Mouse (Mus musculus) myocyte (in vitro differentiated cells): ENCODE results near the gene Synpo2. TPM values are rescaled to one million over a fixed set of nuclear protein-coding genes. Genes with fewer than 3 reads are reported as not detected.

Source experiments
- H3K27me3 ChIP-seq: one replicate; pipeline ENCODE4 v1.6.1; 2011; ENCODE audit not compliant: control insufficient read depth, insufficient read depth, insufficient read length
- H3K36me3 ChIP-seq: one replicate; pipeline ENCODE4 v1.6.1; 2011; ENCODE audit not compliant: control insufficient read depth, insufficient read depth
- H3K4me2 ChIP-seq: one replicate; pipeline ENCODE4 v1.6.1; 2011; ENCODE audit warnings: low read depth, control low read depth
- H3K4me3 ChIP-seq: one replicate; pipeline ENCODE4 v1.5.1; 2011; ENCODE audit warnings: mild to moderate bottlenecking, control low read depth, moderate library complexity
- H3K79me2 ChIP-seq: one replicate; pipeline ENCODE4 v1.6.1; 2011; ENCODE audit not compliant: control insufficient read depth, insufficient read depth
- H3ac ChIP-seq: one replicate; pipeline ENCODE4 v1.6.1; 2011; ENCODE audit not compliant: control insufficient read depth, insufficient read length
- CEBPB ChIP-seq: IDR thresholded peaks from 2 replicates; pipeline ENCODE4 v1.6.1; 2011; ENCODE audit warnings: mild to moderate bottlenecking, moderate library complexity; ENCODE audit not compliant: poor library complexity, insufficient read depth, severe bottlenecking
- E2F4 ChIP-seq: IDR thresholded peaks from one replicate; pipeline ENCODE4 v1.6.1; 2011; ENCODE audit warnings: mild to moderate bottlenecking, control low read depth, moderate library complexity; ENCODE audit not compliant: insufficient read depth
- MAX ChIP-seq: IDR thresholded peaks from one replicate; pipeline ENCODE4 v1.6.1; 2011; ENCODE audit warnings: low read depth, mild to moderate bottlenecking, control low read depth
- MYOD1 ChIP-seq, 3 experiments: IDR thresholded peaks; one replicate each; pipeline ENCODE4 v1.6.1; 2011; ENCODE audit warnings: control low read depth in 2 of 3, low read depth in 2 of 3, mild to moderate bottlenecking in 2 of 3, moderate library complexity in 1 of 3; ENCODE audit not compliant: insufficient read length in 2 of 3, control insufficient read depth in 1 of 3
- MYOG ChIP-seq, 3 experiments: IDR thresholded peaks; one replicate each; pipeline ENCODE4 v1.6.1; 2011; ENCODE audit warnings: control low read depth in 2 of 3, low read depth in 2 of 3, mild to moderate bottlenecking in 2 of 3; ENCODE audit not compliant: insufficient read length in 2 of 3, control insufficient read depth in 1 of 3, insufficient read depth in 1 of 3
- POLR2A ChIP-seq: IDR thresholded peaks from one replicate; pipeline ENCODE4 v1.6.1; 2011; ENCODE audit warnings: low read depth, mild to moderate bottlenecking, control low read depth, moderate library complexity; ENCODE audit not compliant: insufficient read length
- POLR2AphosphoS2 ChIP-seq: IDR thresholded peaks from one replicate; pipeline ENCODE4 v1.6.1; 2011; ENCODE audit warnings: low read depth, control low read depth; ENCODE audit not compliant: insufficient read length
- REST ChIP-seq: IDR thresholded peaks from one replicate; pipeline ENCODE4 v1.6.1; 2011; ENCODE audit warnings: mild to moderate bottlenecking, control low read depth, moderate library complexity; ENCODE audit not compliant: insufficient read depth, insufficient read length
- SRF ChIP-seq: IDR thresholded peaks from one replicate; pipeline ENCODE4 v1.6.1; 2011; ENCODE audit warnings: low read depth; ENCODE audit not compliant: control insufficient read depth, insufficient read length
- TCF12 ChIP-seq: IDR thresholded peaks from one replicate; pipeline ENCODE4 v1.6.1; 2011; ENCODE audit warnings: mild to moderate bottlenecking, control low read depth; ENCODE audit not compliant: poor library complexity, insufficient read depth, severe bottlenecking
- TCF3 ChIP-seq: IDR thresholded peaks from one replicate; pipeline ENCODE4 v1.6.1; 2011; ENCODE audit warnings: low read depth, control low read depth; ENCODE audit not compliant: insufficient read length
- USF1 ChIP-seq: IDR thresholded peaks from one replicate; pipeline ENCODE4 v1.6.1; 2011; ENCODE audit warnings: low read depth, mild to moderate bottlenecking, control low read depth, moderate library complexity
- polyA plus RNA-seq: library from polyadenylated mRNA; unstranded; fragments of >200 nt; fragmentation: generic; extraction: Trizol; gene quantifications from one replicate; pipeline ENCODE4 v1.2.1, GENCODE M21; 2012; ENCODE audit warnings: missing spikeins

Synpo2 gene
- polyA plus RNA-seq, 1 experiment: 24.4 TPM

DNA sequence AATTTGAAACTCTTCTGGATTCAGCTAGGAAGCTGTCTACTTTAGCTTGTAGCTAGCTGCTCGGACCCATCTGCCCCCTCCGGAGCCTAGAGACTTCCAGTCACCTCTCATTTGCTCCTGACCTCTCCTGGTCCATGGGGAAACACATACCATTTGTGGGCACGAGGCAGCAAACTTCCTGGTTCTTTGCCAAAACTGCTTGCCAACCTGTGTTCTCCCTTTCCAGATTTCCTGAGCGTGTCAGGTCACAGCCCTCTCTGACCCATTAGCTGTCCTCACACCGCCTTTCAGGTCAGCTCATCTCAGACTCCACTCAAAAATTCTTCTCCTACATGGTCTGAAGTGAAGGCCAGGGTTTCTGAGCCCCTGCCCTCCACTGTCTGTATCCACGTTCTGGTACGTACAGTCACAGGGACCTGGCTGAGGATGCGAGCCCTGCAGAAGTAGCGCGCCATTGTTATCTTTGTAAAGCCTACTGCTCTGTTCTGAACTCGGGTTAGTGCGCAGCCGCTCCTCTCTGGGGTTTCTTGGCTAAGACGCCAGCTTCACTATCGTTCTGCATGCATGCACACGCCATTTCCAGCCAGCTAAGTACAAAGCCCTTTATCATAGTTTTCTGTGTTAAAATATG is 150.0 kb downstream of the Synpo2 start:
- TF ChIP-seq TCF3 (no peak), REST (no peak), CEBPB (no peak), POLR2AphosphoS2 (no peak), MYOG (IDR thresholded peaks at IDR 0.05; ENCODE audit: control insufficient read depth in 1 of 3, insufficient read depth in 1 of 3, insufficient read length in 2 of 3, low read depth in 2 of 3) (no peak), TCF12 (no peak), MAX (no peak), E2F4 (no peak)
- Histone ChIP-seq H3K4me3 (no peak overlapping the region), H3ac (no peak overlapping the region), H3K27me3 (no peaks in the 10 kb centered on the region), H3K4me2 (no peak overlapping the region), H3K36me3 (no peaks in the 10 kb centered on the region), H3K79me2 (no peaks in the 10 kb centered on the region)

DNA sequence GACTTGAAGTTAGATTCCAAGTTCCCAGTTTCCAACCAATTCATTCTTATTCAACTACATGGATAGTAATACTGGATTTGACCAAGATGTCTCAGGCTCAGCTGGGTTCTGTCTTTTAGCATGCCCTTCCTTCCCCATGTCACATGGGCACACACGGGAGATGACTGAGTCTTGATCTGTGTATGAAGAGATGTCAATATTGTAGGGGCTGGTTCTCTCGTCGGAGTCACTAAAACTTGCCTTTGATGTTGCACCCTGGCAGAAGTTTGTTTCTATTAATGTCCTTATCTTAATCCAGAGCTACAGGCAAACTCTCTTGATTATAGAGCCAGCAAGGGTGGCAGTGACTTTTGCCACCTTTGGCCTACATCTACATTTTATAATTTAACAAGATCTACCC is 154.3 kb downstream of the Synpo2 start:
- H3K4me2 ChIP-seq: no peak overlapping the region
- no peak overlapping the region for H3ac ChIP-seq
- H3K4me3 ChIP-seq: no peak overlapping the region
- no peaks in the 10 kb centered on the region for H3K36me3 ChIP-seq
- H3K27me3 ChIP-seq: no peaks in the 10 kb centered on the region
- no peaks in the 10 kb centered on the region for H3K79me2 ChIP-seq
- TF ChIP-seq USF1 (no peak), POLR2AphosphoS2 (no peak), E2F4 (no peak), MYOG (IDR thresholded peaks at IDR 0.05; ENCODE audit: control insufficient read depth in 1 of 3, insufficient read depth in 1 of 3, insufficient read length in 2 of 3, low read depth in 2 of 3) (no peak), CEBPB (no peak), REST (no peak)

DNA sequence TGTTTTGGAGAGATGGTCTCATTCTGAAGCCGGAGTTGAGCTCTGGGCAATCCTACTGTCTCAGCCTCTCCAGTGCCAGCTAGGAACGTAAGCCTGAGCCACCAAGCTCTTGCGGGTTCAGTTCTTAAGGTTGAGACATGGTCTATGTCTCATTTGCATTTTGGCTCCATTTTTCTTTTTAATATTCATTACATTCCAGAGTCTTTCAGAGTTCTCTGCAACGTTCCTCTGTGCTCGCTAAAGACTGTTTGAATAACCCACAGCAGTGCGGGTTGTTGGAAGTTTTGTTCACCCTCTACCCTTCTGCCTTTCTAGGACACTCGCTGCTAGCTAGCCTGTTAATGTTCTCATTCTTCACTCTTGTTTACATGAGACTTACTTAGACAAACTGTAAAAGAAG is 155.0 kb downstream of the Synpo2 start:
- no peak overlapping the region for H3K4me3 ChIP-seq
- TF ChIP-seq REST: no peak
- TF ChIP-seq MYOG (IDR thresholded peaks at IDR 0.05; ENCODE audit: control insufficient read depth in 1 of 3, insufficient read depth in 1 of 3, insufficient read length in 2 of 3, low read depth in 2 of 3): no peak
- TF ChIP-seq TCF3: no peak
- no peak for TF ChIP-seq MYOD1 (IDR thresholded peaks at IDR 0.05; ENCODE audit: control insufficient read depth in 1 of 3, insufficient read length in 2 of 3, low read depth in 2 of 3)
- no peak for TF ChIP-seq USF1
- TF ChIP-seq CEBPB: no peak
- TF ChIP-seq E2F4: no peak
- TF ChIP-seq MAX: no peak
- TF ChIP-seq POLR2A: no peak
- TF ChIP-seq POLR2AphosphoS2: no peak
- TF ChIP-seq SRF: no peak
- TF ChIP-seq TCF12: no peak
- no peak overlapping the region for H3K4me2 ChIP-seq

DNA sequence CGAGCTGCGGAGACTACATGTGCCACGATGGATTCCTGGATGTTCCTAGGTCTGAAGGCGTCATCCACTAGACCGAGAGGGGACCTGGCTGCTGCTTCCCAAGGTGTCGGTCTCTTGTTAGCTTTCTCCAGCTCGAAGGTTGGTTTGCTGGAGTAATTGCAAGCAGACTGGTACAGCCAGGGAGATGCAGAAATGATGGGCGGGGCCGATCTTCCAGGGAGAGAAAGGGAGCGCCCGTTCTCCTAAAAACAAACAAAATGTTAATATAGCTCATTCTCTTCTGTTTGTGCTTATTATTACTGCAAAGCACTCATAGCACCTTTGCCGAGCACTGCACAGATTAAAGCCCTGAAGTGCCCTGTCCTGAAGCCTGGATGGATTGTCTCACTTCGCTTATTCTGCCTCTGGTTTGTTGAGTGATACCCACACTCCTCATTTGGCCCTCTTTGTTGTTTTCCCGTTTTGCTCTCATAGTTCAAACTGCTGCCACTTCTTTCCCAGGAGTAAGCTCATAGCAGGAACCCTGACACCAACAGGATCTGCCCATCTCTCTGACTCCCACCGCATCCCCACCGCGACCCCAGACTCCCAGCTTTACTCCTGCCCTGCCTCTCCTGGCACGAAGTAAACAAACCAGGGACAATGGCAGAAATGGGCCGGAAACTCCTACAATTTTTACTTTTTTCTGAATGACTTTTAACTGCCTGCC is 155.8 kb downstream of the Synpo2 start:
- no peak overlapping the region for H3ac ChIP-seq
- H3K27me3 ChIP-seq: no peaks in the 10 kb centered on the region
- TF ChIP-seq MYOG (IDR thresholded peaks at IDR 0.05; ENCODE audit: control insufficient read depth in 1 of 3, insufficient read depth in 1 of 3, insufficient read length in 2 of 3, low read depth in 2 of 3): no peak
- TF ChIP-seq USF1: no peak
- TF ChIP-seq POLR2A: no peak
- TF ChIP-seq CEBPB: no peak
- no peak for TF ChIP-seq E2F4
- no peak for TF ChIP-seq POLR2AphosphoS2
- TF ChIP-seq TCF3: no peak
- TF ChIP-seq MAX: no peak
- no peak for TF ChIP-seq MYOD1 (IDR thresholded peaks at IDR 0.05; ENCODE audit: control insufficient read depth in 1 of 3, insufficient read length in 2 of 3, low read depth in 2 of 3)
- no peak for TF ChIP-seq TCF12
- no peak for TF ChIP-seq REST
- no peak for TF ChIP-seq SRF
- no peaks in the 10 kb centered on the region for H3K79me2 ChIP-seq
- H3K4me2 ChIP-seq: no peak overlapping the region
- no peaks in the 10 kb centered on the region for H3K36me3 ChIP-seq
- no peak overlapping the region for H3K4me3 ChIP-seq

More for the DNA sequence above, 155.0 kb downstream of the Synpo2 start:
- Histone ChIP-seq H3K36me3 (no peaks in the 10 kb centered on the region), H3ac (no peak overlapping the region), H3K79me2 (no peaks in the 10 kb centered on the region), H3K27me3 (no peaks in the 10 kb centered on the region)
